Mouse (Mus musculus): ENCODE measurements at regions not wholly inside any gene's neighbourhood (a gene's known extent, or its start where the extent isn't known, plus 50 kb on each side); places are given as distances from the start of the nearest gene placed in this dataset.

DNA sequence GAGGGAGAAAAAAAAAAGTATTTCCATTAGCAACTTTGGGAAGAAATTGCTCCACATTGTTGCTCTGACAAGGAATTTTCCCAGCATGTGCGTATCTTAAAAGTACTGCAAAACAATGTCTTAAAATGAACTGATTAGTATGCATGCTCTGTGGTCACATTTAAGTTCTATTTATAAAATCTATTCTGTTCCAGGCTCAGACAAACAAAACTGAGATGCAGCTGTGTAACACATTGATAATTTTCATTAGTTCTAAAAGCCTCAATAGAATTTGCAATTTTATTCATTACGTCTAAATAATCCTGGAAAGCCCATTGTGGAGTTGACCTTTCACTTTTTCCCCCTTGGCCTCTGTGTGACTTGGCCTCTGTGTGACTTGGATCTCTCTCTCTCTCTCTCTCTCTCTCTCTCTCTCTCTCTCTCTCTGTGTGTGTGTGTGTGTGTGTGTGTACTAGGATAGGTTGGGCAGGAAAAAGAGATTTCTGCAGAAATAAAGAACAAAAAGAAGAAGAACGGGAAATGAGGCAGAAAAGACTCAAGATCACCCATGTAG, 262.8 kb upstream of the Tenm2 start:
- no peak for DNase-seq (ENCODE audit: extremely low spot score in 1 of 2, low spot score in 2 of 2)
- no peak overlapping the region for H3K27ac ChIP-seq
- H3K4me3 ChIP-seq: no peak overlapping the region
- no peak for TF ChIP-seq CTCF (IDR thresholded peaks at IDR 0.05)
- intact Hi-C loops (cut with DNase I): no loop called here

GRCm38 (mm10) chr11:37497874-37498273, 262.1 kb upstream of the Tenm2 start:
- Histone ChIP-seq H3K4me3 (no peak overlapping the region), H3K27ac (no peak overlapping the region)
- no peak for DNase-seq (ENCODE audit: extremely low spot score in 1 of 2, low spot score in 2 of 2)
- intact Hi-C loops (cut with DNase I): no loop called here
- TF ChIP-seq CTCF (IDR thresholded peaks at IDR 0.05): no peak

DNA sequence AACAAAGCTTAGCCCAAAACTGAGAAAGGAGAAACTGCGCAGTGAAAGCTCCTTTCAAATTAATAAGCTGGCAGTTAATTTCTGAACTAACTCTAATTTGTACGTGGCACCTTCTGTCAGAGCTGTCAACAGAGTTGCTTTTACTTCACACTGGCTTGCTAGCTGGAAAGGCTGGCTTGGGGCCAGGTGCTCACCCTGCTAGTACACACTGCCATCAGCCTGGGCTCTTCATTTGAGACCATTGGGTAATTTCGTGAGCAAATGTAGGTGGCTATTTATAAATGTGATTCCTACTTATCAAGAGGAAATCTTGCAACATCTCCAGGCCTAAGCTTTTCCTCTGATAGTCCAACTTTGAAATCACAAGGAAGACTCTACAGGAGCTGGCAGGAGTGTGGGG, 244.5 kb upstream of the Tenm2 start:
- no peak for TF ChIP-seq CTCF (IDR thresholded peaks at IDR 0.05)
- intact Hi-C loops (cut with DNase I): loop anchor here (5.0 kb wide), 1 partner anchor 243 kb away; the partner anchor contains the start of gene Tenm2
- DNase-seq (ENCODE audit: extremely low spot score in 1 of 2, low spot score in 2 of 2): no peak
- Histone ChIP-seq H3K4me3 (no peak overlapping the region), H3K27ac (no peak overlapping the region)

DNA sequence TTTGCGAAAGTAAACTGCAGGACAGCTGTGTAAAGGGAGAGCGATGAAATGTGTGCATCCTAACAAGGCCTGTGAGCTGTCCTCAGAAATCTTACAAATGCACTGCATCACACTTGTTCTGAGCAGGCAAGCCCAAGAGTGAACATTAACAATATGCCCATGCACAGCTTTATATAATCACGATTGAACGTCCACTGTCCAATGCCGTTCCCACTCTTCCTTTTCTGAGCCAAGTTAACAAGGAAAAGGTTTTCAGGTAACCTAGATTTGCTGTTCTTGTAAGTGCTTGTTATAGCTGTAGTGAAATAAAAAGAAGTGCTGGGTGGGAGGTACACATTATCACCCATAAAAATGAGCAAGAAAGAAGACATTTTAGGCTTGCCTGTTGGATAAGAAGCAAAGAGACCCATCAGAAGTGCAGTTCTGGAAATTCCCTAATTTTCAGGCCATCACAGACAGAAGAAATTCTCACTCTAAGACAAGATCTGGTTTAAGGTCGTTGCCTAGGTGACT, 243.3 kb upstream of the Tenm2 start:
- DNase-seq (ENCODE audit: extremely low spot score in 1 of 2, low spot score in 2 of 2): no peak
- Histone ChIP-seq H3K27ac (no peak overlapping the region), H3K4me3 (no peak overlapping the region)
- intact Hi-C loops (cut with DNase I): loop anchor here (2.0 kb wide), 1 partner anchor 44 kb away; no protein-coding TSS in a partner anchor
- TF ChIP-seq CTCF (IDR thresholded peaks at IDR 0.05): no peak

GRCm38 (mm10) chr11:37474068-37474467, 238.3 kb upstream of the Tenm2 start:
- Histone ChIP-seq H3K27ac (no peak overlapping the region), H3K4me3 (no peak overlapping the region)
- intact Hi-C loops (cut with DNase I): no loop called here
- no peak for TF ChIP-seq CTCF (IDR thresholded peaks at IDR 0.05)
- no peak for DNase-seq (ENCODE audit: extremely low spot score in 1 of 2, low spot score in 2 of 2)

DNA sequence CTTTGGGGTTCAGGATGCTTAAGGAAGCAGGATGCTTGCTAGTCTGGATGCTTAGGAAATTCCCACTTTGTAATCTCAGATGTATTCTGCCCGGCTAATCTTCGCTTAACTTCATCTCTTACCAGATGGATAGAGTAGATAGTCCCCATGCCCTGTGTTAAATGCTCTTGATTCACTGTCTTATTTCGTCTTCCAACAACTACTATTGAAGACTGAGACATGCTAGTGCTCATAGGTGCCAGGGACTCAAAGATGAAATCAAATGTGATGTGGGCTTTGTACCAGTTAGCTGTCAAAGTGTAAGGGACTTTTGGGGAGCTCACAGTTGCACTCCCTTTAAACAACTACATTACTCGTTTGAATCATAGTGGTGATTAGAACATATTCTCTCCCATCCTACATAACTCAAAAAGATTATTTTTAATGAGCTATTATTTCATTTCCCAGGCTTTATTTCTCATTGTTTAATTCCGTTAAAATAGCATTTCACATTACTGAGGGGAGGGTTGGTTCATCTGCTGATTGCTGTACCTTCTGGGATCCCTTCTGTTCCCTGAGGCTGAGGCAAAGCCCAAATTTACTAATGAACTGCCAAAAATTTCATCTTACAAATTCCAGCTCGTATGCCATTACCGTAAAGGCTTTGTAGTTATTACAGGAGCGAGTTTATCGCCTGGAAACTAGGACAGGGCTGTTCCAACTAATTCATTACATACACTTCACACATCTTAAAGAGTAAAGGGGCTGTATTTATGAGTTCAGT, 228.1 kb upstream of the Tenm2 start:
- TF ChIP-seq CTCF (IDR thresholded peaks at IDR 0.05): no peak
- intact Hi-C loops (cut with DNase I): no loop called here
- no peak overlapping the region for H3K4me3 ChIP-seq
- H3K27ac ChIP-seq: no peak overlapping the region
- DNase-seq (ENCODE audit: extremely low spot score in 1 of 2, low spot score in 2 of 2): no peak

- DNase-seq (ENCODE audit: extremely low spot score in 1 of 2, low spot score in 2 of 2): no peak
- no peak for TF ChIP-seq CTCF (IDR thresholded peaks at IDR 0.05)
- Histone ChIP-seq H3K27ac (no peak overlapping the region), H3K4me3 (no peak overlapping the region)
- intact Hi-C loops (cut with DNase I): no loop called here
These were observed 226.6 kb upstream of the Tenm2 start for GRCm38 (mm10) chr11:37462375-37462774.

DNA sequence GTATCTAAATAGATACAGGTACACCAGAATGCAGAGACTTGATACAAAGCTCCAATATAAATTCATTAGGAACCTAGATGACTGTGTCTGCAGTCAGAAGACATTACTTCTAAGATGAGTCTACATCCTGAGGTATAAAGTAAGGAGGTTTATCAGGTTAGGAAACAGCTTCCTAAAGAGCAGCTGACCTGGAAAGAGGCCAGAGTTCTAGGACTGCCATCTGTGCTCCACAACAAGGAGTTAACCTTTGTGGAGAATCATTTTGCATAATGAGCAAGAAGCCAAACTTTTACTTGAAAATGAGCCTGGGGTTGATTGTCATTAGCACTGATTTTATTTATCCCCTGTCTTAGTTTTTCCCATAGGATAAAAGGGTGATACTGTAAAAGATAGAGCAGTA, 211.6 kb upstream of the Tenm2 start:
- intact Hi-C loops (cut with DNase I): no loop called here
- no peak for DNase-seq (ENCODE audit: extremely low spot score in 1 of 2, low spot score in 2 of 2)
- no peak for TF ChIP-seq CTCF (IDR thresholded peaks at IDR 0.05)
- Histone ChIP-seq H3K4me3 (no peak overlapping the region), H3K27ac (no peak overlapping the region)

- no peak for DNase-seq (ENCODE audit: extremely low spot score in 1 of 2, low spot score in 2 of 2)
- H3K4me3 ChIP-seq: no peak overlapping the region
- H3K27ac ChIP-seq: no peak overlapping the region
- intact Hi-C loops (cut with DNase I): no loop called here
- no peak for TF ChIP-seq CTCF (IDR thresholded peaks at IDR 0.05)
These were observed 210.9 kb upstream of the Tenm2 start for GRCm38 (mm10) chr11:37446626-37447025.

DNA sequence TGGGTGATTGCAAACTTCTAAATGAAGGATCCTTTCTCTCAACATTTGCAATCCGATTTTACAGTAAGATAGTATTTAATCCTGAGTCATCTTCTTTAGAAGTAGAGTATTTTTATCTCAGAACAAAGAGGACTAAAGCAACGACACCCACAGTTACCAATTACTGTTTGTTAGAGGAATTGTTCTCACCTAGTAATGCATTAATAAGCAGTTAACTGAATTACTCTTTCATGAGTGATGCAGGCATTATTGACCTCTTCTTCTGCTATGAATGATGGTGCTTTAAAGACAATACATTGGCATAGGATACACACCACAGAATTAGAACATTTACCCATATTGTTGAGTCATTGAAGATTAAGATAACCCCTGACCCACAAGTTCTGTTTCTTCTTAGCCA, 207.0 kb upstream of the Tenm2 start:
- intact Hi-C loops (cut with DNase I): no loop called here
- no peak for TF ChIP-seq CTCF (IDR thresholded peaks at IDR 0.05)
- Histone ChIP-seq H3K27ac (no peak overlapping the region), H3K4me3 (no peak overlapping the region)
- no peak for DNase-seq (ENCODE audit: extremely low spot score in 1 of 2, low spot score in 2 of 2)

DNA sequence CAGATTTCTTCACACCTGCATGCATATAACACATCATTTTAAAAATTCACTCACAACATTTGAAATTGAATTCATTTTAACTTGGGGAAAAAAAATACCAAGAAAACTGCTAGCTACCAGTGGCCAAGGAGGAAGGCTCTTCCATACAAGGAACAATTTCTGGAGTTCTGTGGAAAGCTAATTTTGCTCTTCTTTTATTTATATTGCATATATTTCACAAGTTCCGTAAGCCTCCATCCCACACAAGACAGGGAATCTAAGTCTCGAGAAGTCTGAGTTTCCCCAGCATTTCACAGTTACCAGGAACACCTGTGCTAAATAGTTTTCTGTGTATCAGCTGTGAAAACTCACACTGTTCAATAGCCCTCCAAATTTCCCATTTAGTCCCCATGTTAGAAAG, 198.8 kb upstream of the Tenm2 start:
- Histone ChIP-seq H3K4me3 (no peak overlapping the region), H3K27ac (no peak overlapping the region)
- DNase-seq (ENCODE audit: extremely low spot score in 1 of 2, low spot score in 2 of 2): no peak
- intact Hi-C loops (cut with DNase I): loop anchor here (2.0 to 5.0 kb wide), 2 partner anchors 44 to 197 kb away; partner anchors contain the start of gene Tenm2
- no peak for TF ChIP-seq CTCF (IDR thresholded peaks at IDR 0.05)

DNA sequence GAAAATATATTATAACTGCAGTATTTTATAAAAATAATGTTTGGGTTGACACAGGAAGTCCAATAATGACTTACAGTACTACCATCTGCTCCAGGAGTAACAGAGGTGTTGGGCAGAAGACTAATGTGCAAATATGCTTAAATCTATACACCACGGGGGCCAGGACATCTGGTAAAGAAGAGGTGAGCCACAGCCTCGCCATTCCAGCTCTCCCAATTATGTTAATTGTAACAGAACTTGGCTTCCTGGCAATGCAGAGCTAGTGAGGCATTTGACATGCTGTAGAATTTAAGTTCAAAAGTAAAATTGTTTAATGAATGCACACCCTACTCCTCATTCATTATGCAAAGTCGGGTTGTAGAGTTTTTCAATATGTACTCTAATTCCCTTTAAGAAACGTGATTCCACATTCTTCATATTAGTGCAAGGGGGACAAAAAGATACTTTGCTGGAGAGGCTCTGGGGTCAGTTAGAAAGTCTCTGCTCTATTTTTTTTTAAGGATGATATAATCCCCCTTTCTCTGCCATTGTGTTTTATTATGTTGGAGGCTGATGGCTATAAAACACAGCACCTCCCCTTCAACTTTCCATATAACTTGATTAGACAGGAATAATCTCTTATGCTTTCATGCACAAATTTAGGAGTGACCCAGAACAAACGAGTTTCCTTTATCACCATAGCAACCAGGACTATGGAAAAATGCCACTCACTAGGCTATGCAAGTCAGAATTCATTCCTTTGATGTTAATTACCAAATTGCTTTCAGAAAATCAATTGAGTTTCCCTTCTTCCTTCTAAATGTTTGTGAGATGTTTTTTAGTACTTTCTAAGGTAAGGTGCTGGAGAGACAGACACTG, 188.8 kb upstream of the Tenm2 start:
- no peak for TF ChIP-seq CTCF (IDR thresholded peaks at IDR 0.05)
- no peak overlapping the region for H3K27ac ChIP-seq
- no peak overlapping the region for H3K4me3 ChIP-seq
- intact Hi-C loops (cut with DNase I): no loop called here
- DNase-seq (ENCODE audit: extremely low spot score in 1 of 2, low spot score in 2 of 2): no peak
